Mouse (Mus musculus): Measurements from ENCODE around the gene Otof.
A peak's percentile ranks its signal among the peaks of the same experiment; 100 is the strongest.

Otof gene

DNA sequence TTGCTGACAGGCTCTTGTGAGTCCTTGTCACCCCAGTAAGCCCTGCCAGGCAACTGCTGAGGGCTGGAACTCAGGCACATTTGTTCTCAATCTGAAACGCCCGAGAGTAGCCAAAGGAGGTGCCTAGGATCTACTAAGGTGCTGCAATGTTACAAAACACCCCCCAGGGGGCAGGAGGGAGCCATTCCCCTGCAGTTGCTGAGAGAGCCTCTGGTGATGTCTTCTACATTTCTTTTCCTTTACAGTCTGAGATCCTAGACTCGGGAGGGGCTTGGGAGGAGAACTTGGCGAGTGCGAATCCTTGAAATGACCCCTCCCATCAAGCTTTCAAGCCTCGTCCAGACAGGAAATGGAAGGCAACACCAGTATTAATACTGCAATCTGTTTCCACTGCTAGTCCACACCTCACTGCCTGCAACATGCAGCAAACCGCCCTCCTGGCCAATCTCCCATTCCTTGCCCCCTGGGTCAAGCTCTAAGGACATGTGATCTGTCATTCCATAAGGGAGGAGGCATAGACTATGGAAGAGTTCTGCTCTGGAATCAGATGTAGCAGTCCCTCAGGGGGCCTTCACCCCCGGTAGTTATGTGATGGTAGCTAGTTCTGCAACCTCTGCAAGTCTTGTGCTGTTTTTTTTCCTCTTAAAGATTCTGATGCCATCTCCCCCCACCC is 38.0 kb downstream of the Otof start:
- peak; percentile 74 to 77 for DNase-seq

DNA sequence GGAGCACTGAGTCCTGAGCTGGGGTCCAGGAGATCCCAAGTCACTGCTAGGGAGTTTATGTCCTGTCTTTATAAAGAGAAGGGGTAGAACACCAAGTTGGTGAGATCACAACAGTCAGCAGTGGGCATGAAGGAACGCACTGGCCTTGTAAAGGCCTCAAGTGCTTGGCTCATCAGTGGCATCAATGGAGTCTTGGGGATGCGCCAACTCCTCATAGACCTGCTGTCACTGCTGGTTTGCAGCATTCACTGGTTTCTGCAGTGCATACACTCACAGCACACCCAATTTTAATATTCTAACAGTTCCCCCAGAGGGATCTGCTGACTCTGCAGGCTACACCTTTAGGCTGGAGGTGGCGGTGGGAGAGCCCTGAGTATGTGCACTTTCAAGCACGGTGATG is 38.6 kb downstream of the Otof start:
- peak; percentile 25 to 49 for DNase-seq

DNA sequence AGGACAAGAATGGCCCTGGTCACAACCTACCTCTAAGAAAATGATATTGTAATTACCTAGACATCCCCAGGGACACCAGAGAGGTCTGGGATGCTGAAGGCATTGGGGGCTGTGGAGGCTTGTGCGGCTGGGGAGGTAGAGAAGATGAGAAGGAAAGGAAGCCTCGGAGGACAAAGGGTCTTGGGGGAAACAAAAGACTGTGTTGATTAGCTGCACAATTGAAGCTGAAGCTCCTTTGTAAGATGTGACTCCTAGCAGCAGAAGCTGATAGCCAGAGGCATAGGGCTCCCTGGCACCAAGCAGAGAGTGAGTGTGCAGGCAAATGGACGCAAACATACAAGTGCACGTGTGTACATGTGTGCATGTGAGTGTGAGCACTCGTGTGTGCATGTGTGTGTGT is 45.1 kb downstream of the Otof start:
- no peak for DNase-seq

DNA sequence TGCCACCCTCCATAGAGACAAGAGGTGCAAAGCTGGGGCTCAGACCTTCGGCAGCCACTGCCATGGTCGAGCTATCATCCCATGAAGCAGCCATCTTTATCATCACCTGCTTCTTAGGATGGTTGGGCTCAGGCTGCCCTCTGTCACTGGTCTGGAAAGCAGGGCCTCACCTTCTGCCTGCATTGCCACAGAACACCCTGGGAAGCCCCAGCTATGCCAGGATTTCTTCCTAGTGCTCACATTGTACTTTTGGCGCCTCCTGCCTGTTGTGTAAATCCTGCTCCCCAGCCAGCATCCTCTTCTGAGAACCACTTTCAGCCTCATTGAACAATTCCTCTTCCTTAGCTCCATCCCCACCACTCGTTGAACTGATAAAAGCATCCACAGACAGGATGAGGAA is 45.9 kb downstream of the Otof start:
- peak; percentile 65 to 77 for DNase-seq

DNA sequence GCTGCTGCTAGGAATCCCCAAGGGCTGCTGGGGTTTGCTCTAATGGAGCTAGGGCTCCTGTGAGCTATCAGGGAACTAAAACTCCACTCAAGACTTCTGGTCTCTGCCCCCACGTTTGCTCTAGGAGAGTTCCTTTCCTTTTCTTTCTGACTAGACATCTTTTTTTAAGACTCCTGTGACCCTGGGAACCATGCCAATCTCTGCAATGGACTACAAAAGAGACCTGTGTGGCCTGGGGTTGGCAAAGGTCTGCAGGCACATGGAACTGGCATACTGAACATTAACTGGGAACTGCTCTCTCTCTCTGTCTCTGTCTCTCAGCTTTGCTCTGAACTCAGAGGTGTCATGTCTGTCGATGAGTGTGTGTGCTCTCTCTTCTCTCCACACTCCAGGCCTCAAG is 46.4 kb downstream of the Otof start:
- no peak for DNase-seq

DNA sequence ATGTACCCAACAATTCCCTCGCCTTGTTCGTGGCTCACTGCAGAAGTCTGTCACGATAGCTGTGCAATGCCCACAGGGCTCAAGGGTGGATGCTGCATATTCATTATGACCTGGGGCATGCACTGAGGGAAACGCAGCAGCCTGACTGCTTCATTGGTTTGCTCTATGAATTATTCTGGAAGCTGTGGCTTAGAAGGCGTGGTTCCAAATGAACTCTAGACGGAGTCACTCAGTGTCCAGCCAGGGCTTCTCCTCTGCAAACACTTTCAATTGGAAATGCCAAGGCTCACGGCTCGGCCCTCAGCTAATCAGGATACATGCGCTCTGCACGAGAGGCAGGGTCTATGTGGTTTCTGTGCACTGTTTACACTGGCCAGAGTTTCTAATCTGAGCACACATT is 50.2 kb downstream of the Otof start:
- DNase-seq: no peak

DNA sequence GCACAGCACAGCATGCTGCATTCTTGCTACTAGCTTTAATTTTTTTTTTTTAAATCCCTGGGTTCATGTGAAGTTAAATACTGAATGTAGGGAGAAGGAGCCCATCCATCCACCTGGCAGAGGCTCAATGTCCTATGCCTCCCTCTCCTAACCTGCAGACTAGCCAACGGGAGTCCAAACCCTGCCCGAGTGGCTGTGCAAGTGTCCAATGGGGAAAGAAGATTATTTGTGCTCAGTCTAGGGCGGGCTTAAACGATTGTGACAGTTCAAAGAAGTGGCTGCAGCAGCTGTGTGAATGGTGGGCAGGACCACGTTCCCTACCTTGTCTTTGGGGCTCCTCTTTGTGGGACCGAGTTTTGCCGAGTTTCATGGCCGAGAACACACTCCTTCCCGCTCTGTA is 54.9 kb downstream of the Otof start:
- DNase-seq: no peak

DNA sequence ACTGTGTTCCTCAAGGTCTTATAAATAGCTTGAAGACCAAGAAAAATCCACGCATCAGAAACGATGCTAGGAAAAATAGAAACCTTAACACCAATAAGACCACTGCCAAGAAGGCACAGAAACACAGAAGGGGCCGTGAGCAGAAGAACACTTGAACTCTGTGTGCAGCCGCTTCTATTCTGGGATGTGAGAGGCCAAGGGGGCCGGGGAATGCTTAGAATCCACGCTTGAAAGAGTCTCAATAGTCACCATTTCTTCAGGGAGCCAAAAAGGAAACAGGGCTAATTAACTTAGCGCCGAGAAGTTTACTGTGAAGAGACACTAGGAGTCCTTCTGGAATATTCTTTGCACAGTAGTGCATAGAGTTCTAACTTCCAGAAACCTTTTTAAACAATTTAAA is 60.6 kb downstream of the Otof start:
- DNase-seq: no peak

DNA sequence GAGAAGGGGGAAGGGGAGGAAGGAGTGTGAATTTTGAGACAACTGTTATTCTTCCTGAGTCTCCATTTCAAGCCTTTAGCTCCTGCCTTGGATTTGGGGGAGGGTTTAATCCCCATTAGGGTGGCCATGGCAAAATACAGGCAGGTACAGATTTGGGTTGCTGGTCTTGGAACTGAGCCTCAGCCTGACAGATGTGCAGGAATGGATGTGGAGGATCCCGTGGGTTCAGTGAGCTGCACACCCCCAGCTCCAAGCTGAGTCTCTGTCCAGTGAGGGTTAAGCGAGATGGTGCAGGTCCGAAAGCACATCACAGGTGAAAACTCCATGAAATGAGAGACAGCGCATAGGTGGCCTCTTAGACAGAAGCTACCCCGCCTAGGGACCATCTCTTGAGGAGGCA is 61.2 kb downstream of the Otof start:
- peak; percentile 47 to 55 for DNase-seq

DNA sequence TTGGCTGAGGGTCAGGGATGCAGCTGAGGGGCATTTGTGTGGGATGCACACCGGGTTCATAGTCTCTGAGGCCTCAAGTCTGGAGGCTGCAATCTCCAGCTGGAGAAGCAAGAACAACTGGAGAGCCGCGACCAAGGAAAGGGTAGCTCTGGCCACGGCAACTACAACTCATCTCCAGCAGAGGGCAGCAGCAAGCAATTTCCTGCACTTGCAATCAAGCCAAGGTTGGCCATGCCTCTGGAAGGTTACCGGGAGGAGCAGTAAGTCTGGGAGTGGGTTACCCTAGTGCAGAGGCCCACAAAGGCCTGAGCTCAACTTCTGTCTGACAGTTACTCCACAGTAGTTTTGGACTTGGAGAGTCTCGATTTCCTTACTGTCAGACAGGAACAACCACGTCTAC is 70.3 kb downstream of the Otof start:
- peak; percentile 85 to 86 for DNase-seq

DNA sequence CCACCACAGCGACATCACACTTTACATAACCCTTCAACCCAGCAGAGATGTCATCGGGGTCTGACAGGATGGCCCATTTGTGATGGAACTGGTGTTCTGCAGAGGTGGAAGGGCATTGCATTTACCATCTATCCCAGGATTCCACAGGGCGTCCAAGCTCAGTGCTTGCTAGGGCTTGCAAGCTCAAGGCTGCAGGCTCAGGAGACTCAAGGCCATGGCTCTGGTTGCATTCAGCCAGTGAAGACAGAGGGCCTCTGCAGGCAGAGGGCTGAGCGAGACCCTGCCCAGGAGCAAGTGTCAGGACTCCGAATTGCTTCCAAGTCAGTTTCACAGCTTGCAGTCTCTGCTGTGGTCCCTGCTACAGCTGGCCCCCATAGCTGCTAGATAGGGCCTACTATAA is 71.9 kb downstream of the Otof start:
- DNase-seq: no peak

DNA sequence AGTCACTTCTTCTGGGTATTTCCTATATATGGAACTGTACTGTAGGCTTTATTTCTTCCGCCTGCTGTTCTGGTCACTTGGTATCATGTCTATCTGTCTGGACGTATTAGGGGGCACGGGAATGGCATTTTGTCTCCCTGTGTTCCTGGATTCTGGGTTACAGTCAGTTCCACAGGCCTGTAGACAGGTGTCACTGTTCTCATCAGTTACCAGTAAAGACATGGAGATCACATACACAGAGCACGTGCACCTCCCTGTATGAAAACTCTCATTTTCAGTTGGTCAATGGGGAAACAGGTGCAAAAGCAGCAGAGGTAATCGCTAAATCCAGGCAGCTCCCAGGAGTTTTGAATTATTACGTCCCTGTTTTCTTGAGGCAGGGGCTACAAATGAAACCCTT is 74.0 kb downstream of the Otof start:
- DNase-seq: no peak

DNA sequence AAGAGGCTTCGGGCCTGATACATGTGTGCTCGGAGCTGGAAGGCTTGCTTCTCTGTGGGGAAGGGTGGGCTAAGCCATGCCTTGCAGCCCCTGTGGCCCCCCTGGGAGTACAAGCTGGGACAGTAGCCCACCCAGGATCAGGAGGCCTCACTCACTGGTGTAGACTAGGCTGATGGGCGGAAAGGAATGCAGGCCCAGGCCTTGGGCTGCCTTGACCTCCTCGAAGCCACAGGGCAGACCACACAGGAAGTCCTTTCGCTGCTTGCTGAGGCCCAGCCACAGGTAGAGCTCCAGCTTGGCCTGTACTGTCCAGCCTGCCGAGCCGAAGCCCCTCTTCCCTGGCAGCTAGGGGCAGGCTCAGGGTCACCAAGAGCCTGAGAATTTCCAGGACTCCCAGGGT is 78.9 kb downstream of the Otof start:
- no peak for DNase-seq

DNA sequence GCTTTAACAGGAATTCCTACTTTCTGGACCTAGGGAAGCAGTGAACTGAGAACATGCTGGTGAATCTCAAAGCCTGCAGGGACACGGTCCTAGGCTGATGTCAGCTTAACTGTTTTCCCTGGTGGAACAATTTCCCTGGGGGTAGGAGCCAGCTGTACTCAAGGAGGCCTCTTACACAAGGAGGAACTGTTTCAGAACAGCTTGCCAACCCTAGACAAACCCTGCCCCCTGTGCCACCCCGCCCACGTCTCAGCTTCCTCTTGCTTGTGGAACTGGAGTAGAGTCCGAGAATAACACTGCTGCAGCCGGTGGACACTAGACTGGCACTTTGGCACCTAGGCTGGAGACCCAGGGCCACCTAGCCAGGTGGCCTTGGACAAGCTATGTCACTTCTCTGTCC is 92.3 kb downstream of the Otof start:
- DNase-seq: peak in 1 of 2 experiments; percentile 18

DNA sequence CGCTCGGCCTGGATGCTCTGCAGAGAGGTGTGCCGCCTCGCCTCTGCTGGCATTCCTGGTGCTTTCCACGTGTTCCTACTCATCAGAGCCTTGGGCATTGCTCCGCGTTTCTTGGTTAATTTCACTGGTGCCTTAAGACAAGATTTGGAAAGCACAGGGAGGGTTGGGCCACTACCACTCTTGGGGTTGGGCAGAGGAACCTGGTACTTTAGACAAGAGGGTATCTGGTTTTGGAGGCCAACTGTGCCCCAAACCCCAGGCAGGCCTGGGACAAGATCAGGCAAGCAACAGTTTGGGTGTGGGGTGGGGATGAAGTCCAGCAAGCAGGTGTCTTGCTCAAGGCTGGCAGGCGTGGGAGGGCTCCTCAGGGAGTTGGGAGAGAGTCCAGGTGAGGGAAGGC is 94.3 kb downstream of the Otof start:
- DNase-seq: no peak

DNA sequence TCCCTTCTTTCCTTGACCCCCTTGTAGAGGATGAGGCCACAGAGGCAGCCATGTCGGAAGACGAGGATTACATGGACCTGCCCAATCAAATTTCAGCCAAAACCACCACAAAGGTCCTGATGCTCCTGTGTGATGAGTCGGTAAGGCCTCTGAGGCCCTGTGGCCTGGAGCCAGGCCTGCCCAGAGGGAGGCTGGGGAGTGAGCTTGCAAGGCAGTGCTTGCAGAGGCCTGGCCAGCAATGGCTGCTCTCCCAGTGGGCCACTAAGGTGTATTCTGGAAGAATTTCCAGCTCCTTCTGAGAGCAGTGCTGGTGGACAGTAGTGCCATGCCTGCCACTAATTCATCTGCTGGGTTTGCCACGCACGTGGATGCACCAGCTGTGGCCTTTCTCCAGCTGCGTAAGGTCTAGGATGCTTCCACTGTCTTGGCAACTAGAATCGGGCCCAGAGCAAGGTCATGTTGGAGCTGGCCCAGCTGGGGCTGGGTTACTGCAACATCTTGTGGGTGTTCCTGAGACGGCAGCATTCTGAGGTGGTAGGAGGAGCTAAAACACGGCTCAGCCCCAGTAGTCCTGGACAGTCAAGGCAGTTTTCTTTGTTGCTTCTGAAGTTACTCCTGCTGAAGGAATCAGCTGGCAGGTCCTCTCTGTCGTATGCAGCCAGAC is 103.2 kb downstream of the Otof start:
- peak in 1 of 2 experiments; percentile 28 for DNase-seq

DNA sequence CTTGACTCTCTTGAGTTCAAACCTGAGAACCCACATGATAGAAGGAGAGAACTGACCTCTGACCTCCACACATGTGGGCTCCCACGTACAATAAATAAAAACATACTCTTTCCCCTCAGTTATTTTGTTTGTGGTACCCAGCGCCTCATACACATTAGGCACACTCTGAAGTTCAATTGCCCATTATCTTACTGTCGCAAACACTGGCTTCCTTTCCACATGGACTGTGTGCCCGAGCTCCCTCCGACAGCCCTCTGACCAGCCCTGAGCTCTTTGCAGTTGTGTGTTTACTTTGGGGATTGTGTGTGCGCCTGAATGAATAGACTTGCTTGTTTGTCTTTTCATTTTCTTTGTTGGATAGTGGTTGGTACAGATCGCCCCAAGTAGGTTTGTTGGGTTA is 105.1 kb downstream of the Otof start:
- no peak for DNase-seq

DNA sequence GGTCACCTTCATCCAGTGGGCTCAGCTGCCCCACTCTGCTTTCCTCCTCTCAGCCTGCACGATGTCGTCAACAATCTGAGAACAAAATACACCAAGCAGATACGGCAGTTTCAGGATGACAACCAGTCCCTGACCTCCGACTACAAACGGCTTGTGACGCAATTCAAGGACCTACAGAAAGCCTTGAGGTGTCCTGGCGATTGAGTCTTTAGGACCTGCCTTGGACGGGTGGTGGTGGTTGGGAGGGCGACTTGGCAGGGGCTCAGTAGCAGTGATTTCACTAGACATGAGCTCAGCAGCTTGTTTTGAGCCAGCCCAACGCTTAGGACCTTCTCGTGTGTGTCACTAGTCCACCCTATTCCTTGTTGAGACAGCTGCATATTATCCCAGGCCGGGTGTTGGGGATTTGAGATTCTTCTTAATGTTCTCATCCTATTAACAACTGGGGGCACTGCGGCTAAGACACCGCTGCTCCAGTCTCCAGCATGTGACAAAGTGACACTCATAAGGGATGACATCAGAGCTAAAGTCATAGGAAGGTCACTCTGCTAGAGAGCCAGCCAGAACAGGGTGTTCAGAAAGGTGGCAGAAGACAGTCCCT is 106.1 kb downstream of the Otof start:
- DNase-seq: no peak

DNA sequence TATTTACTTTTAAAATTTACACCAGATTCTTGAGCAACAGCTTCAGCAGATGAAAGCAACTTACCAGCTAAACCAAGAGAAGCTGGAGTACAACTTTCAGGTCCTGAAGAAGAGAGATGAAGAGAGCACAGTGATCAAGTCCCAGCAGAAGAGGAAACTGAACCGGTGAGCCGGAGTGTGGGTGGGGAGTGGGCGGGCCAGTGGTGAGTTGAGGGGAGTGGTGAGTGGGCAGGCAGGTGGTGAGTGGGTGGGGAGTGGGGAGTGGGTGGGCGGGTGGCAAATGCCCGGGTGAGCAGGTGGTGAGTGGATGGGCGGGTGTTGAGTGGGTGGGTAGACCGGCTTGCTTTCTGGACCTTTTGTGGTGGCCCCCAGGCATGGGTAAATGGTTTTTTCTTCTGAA is 106.6 kb downstream of the Otof start:
- no peak for DNase-seq

DNA sequence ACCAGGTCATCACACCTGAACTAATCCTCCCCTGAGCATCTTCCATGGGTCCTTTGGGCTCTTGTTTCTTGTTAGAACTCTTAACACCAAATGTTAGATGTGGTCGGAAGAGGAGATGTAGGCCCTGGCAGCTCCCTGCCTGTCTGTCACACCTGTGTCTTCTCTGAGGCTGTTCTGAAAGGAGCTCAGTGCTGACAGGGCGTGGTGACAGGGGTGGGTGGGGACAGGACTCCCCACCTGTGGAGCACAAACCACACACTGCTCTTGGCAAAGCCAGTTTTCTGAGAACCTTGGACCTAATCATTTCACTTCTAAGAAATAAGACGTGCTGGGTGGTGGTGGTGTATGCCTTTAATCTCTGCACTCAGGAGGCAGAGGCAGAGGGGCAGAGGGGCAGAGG is 108.1 kb downstream of the Otof start:
- no peak for DNase-seq

DNA sequence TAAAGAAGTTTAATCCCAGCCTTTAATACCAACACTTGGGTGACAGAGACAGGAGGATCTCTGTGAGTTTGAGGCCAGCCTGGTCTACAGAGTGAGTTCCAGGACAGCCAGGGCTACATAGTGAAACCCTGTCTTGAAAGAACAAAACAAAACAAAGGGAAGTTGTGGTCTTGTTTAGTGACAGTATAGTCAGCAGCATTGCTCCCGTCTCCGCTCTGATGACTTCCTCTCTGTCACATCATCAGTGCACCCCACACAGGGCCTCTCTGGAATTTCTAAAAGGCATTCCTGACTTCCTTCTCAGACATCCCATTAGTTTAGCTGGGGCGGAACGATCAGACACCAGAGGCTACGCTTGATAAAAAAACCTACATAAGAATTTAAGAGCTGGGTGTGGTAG is 117.8 kb downstream of the Otof start:
- no peak for DNase-seq

DNA sequence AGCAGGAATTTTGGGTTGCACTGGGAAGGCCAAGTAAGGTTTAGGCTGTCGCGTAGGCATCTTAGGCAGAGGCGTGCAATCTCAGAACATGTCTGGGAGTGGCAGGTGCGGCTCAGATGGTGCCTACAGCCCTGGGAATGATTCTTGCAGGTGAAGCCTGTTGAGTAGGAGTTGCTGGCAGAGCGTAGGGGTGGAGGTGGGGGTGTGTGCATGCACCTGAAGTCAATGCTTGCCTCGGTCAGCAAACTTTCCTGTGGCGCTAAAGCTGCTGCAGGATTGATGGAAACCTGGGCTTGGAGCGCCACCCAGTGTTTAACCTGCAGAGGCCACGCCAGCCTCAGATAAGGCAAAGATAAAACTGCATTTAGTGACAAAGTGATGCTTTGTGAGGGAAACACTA is 118.6 kb downstream of the Otof start:
- peak; percentile 84 to 90 for DNase-seq

DNA sequence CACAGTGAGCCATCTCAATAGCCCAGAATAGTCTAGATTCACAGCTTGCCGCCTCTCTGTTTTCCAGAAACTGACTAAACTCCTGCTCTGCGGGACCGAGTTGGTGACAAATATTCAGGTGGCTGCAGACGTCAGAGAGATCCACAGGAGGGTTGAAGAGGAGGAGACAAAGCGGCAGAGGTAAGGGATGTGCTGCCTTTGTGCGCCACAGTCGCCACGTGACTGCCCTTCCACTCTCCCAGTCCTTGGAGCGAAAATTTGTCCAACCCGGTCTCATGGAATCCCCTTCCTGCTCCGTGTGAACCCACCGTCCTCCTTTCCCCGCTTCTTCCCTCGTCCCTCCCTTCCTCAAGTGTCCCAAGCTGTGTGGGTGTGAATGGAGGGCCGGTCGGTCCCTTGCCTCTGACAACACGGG is 119.1 kb downstream of the Otof start:
- peak; percentile 51 to 53 for DNase-seq

DNA sequence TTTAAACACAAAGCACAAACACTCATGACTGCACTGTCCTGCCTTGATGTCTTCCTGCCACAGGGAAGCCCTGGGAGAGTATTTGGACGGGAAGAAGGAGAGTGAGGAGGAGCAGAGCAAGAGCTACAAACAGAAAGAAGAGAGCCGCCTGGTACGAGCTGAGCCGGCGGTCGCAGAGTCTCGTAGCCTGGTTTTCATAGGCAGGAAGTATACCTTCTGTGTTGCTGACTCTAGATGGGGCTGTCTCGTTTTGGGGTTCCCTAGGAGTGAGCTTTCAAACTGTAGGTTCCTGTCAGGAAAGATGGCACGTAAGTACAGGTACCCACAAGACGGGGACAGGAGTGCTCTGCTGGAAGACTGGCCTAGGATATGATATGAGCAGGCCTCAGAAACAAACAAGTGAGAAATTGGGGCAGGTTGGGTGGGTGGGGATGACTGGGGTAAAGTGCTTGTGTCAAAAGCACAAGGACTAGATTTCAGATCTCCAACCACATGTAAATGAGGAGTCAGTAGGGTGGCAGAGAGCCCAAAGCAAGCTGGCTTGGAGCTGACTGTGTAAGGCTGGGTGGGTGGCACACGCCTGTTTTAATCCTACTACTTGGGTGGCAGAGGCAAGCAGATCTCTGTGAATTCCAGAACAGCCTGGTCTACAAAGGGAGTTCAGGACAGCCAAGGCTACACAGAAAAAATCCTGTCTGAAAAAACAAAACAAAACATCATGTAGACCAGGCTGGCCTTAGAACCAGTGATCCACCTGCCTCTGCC is 119.9 kb downstream of the Otof start:
- peak; percentile 19 to 34 for DNase-seq
